Mouse (Mus musculus) lung, embryonic 14.5 days (tissue): ENCODE results near the gene Sox21. TPM values are rescaled to one million over a fixed set of nuclear protein-coding genes. Genes with fewer than 3 reads are reported as not detected.

Experiments used
- ATAC-seq: fragments of 200-750 bp; cut with Nextera tagmentation; 2 replicates; pipeline ENCODE4 v1.8.0; 2017; ENCODE audit warnings: mild to moderate bottlenecking, moderate TSS enrichment, moderate library complexity; ENCODE audit not compliant: insufficient read depth
- DNase-seq: peaks from one replicate; pipeline ENCODE4 v3.0.0-alpha.2; 2015
- H3K27ac ChIP-seq: fragments of 300-500 bp; sonication (generic); 2 replicates; pipeline ENCODE4 v1.5.1; 2014; ENCODE audit warnings: low read depth, mild to moderate bottlenecking, moderate library complexity
- H3K27me3 ChIP-seq: fragments of 300-500 bp; sonication (generic); 2 replicates; pipeline ENCODE4 v1.6.1; 2014; ENCODE audit warnings: low read length, control low read depth; ENCODE audit not compliant: insufficient read depth
- H3K36me3 ChIP-seq: fragments of 300-500 bp; sonication (generic); 2 replicates; pipeline ENCODE4 v1.6.1; 2014; ENCODE audit warnings: control low read depth; ENCODE audit not compliant: insufficient read depth
- H3K4me1 ChIP-seq: fragments of 300-500 bp; sonication (generic); 2 replicates; pipeline ENCODE4 v1.6.1; 2014; ENCODE audit warnings: antibody characterized with exemption, control low read depth; ENCODE audit not compliant: insufficient read depth
- H3K4me2 ChIP-seq: fragments of 300-500 bp; sonication (generic); 2 replicates; pipeline ENCODE4 v1.6.1; 2014; ENCODE audit warnings: mild to moderate bottlenecking
- H3K4me3 ChIP-seq: fragments of 300-500 bp; sonication (generic); 2 replicates; pipeline ENCODE4 v1.5.1; 2014; ENCODE audit warnings: low read depth, low read length
- H3K9ac ChIP-seq: fragments of 300-500 bp; sonication (generic); 2 replicates; pipeline ENCODE4 v1.6.1; 2014
- H3K9me3 ChIP-seq: fragments of 300-500 bp; sonication (generic); 2 replicates; pipeline ENCODE4 v1.6.1; 2016; ENCODE audit warnings: low read depth, low read length, control low read depth
- CTCF ChIP-seq: IDR thresholded peaks from 2 replicates; pipeline ENCODE4 v1.5.1; 2016; ENCODE audit warnings: antibody characterized with exemption, low read depth
- WGBS: fragments of 180-500 bp; shearing (Covaris S2); extraction: QIAGEN DNeasy Blood & Tissue Kit; methylation state at CpG from one replicate; pipeline ENCODE4 v1.1.7; 2014; 5-methylcytosine and 5-hydroxymethylcytosine counted together
- polyA plus RNA-seq: library from polyadenylated mRNA; unstranded; fragments of >200 nt; fragmentation: Nextera tagmentation; extraction: Ambion mirVana; gene quantifications from 2 replicates; pipeline ENCODE4 v1.2.1, GENCODE M21; 2014

Gene Sox21
- polyA plus RNA-seq, 1 experiment from 2014 or later = 1.2 TPM

DNA sequence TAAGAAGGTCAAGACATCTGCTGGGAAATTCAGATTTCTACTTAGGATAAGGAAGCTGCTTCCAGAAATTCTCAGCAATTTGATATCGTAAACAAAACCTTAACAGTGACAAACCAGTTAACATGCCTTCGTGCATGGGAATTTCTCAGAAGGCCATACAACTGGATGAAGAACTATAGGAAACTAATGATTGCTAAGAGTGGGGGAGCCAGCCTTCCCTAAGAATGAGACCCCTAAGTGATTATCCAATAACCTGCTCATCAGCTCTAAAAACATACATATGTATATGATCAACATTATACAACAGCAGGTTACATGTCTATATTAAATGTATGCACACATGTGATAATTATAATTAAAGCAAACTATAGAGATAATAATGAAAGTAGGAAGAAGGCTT lies 29.8 kb upstream of the Sox21 start, which contains the start of gene Gm9376:
Gene Gm9376 (plus strand): TSS at position 301 of the 400 bp plus-strand sequence.
- TF ChIP-seq CTCF = no peak
- ATAC-seq (no peak), DNase-seq (no peak)
- Histone ChIP-seq H3K4me1 (no peaks in the 10 kb centered on the region), H3K27me3 (no peaks in the 10 kb centered on the region), H3K36me3 (no peaks in the 10 kb centered on the region), H3K9me3 (no peaks in the 10 kb centered on the region), H3K27ac (no peak within 1 kb of the TSS), H3K4me3 (no peak within 1 kb of the TSS), H3K4me2 (no peak within 1 kb of the TSS), H3K9ac (no peak within 1 kb of the TSS)
- 71% methylated on average over 2 of the region's 2 CpGs for WGBS

DNA sequence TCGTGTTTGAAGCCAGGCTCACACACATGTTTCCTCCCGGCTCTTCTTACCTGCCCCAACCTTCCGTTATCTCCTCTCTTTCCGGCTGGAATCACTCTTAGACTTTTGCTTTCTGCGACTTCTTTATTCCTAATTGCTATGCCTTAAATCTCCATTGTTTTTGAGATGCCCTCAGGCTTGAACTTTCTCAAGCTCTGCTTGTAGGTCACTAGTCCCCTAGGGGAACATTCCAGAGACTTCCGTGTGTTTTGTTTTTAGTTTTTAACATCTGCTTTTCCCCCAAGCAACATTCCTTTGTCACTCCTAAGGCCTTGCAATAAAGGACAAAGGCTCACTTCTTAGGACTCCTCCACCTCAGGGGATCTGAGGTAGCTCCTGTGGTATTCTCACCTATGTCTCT lies 16.6 kb upstream of the Sox21 start:
- DNase-seq (no peak), ATAC-seq (no peak)
- 89% methylated on average over 6 of the region's 6 CpGs for WGBS
- no peak overlapping the region for H3K9ac ChIP-seq
- no peak overlapping the region for H3K27ac ChIP-seq
- H3K4me3 ChIP-seq = no peak overlapping the region
- no peaks in the 10 kb centered on the region for H3K9me3 ChIP-seq
- TF ChIP-seq CTCF = no peak
- H3K36me3 ChIP-seq = no peaks in the 10 kb centered on the region
- H3K27me3 ChIP-seq = no peaks in the 10 kb centered on the region
- no peak overlapping the region for H3K4me2 ChIP-seq
- no peaks in the 10 kb centered on the region for H3K4me1 ChIP-seq

DNA sequence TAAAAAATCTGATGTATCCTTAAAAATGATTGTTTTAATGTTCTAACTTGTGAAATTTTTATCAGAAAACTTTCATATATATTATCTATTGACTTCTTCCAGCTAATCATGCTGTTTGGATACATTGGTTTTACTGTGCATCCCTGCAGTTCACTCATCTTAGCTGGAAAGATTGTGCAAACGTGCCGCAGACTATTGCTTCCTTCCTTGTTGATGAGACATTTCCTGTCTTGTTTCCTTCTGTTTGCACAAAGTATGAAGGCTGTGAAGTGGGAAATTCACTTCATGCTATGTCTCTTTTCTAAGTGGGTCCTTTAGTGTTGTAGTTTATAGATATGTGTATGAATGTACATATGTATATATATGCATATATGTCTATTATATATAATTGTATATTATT lies 4.6 kb upstream of the Sox21 start:
- WGBS = 61% methylated on average over 2 of the region's 2 CpGs
- H3K27me3 ChIP-seq = peaks cover 35% of the 10 kb centered on the region
- peaks cover 11% of the 10 kb centered on the region for H3K9me3 ChIP-seq
- H3K4me3 ChIP-seq = no peak overlapping the region
- no peaks in the 10 kb centered on the region for H3K4me1 ChIP-seq
- no peak for TF ChIP-seq CTCF
- ATAC-seq = no peak
- no peak overlapping the region for H3K27ac ChIP-seq
- no peak overlapping the region for H3K9ac ChIP-seq
- no peaks in the 10 kb centered on the region for H3K36me3 ChIP-seq
- H3K4me2 ChIP-seq = no peak overlapping the region
- DNase-seq = no peak

DNA sequence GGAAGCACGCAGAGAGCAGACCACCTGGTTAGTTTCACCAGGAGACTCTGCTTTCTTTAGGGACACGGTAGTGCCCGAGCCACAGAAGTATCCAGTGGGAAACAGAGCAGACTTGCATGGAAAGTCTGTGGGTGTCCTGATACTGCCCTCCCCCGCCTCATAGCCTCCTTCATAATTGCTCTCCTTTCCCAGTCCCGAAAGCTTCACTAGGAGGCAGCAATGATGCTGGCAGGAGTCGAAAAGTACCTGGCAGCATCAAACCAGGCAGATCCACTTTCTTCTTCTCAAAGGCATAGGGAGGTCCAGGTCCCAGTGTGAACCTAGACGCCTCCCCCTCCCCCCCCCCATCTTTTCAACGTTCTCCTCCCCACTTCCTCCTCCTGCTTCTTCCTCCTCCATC lies 2.5 kb upstream of the Sox21 start:
- no peak overlapping the region for H3K4me3 ChIP-seq
- H3K36me3 ChIP-seq = no peaks in the 10 kb centered on the region
- TF ChIP-seq CTCF = no peak; the same call in 1 of the 2 replicates
- H3K27me3 ChIP-seq = peaks cover 56% of the 10 kb centered on the region
- H3K9ac ChIP-seq = no peak overlapping the region
- DNase-seq (no peak), ATAC-seq (no peak)
- 9% methylated on average over 8 of the region's 8 CpGs for WGBS
- H3K27ac ChIP-seq = no peak overlapping the region
- no peak overlapping the region for H3K4me2 ChIP-seq
- peaks cover 11% of the 10 kb centered on the region for H3K9me3 ChIP-seq
- no peaks in the 10 kb centered on the region for H3K4me1 ChIP-seq

DNA sequence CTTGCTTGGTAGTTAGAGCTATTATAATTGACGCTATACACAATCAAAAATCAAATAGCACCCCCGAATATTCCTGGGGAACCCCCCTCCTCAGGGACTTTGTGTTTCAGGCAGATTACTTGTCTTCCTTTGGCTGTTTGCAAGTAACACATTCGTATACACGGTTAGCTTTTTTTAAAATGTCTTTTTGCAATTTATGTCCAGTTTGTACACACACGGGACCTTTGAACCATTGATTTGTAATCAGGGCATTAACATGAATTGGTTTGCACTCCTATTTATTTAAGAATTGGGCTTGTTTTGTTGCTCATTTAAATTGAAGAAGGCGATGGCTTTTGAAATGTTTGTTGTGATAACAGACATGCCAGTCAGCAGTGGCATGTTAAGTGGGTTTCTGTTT lies 956 bp upstream of the Sox21 start:
- no peaks in the 10 kb centered on the region for H3K4me1 ChIP-seq
- no peak for TF ChIP-seq CTCF
- H3K4me2 ChIP-seq = peak overlapping the region; percentile 87
- DNase-seq (no peak), ATAC-seq (no peak)
- no peaks in the 10 kb centered on the region; the same call in 1 of the 2 replicates for H3K9me3 ChIP-seq
- H3K27ac ChIP-seq = no peak overlapping the region
- H3K9ac ChIP-seq = no peak overlapping the region
- H3K4me3 ChIP-seq = peak overlapping the region; percentile 51; the same call in 1 of the 2 replicates
- 7% methylated on average over 6 of the region's 6 CpGs for WGBS
- peaks cover 69% of the 10 kb centered on the region for H3K27me3 ChIP-seq
- no peaks in the 10 kb centered on the region for H3K36me3 ChIP-seq

DNA sequence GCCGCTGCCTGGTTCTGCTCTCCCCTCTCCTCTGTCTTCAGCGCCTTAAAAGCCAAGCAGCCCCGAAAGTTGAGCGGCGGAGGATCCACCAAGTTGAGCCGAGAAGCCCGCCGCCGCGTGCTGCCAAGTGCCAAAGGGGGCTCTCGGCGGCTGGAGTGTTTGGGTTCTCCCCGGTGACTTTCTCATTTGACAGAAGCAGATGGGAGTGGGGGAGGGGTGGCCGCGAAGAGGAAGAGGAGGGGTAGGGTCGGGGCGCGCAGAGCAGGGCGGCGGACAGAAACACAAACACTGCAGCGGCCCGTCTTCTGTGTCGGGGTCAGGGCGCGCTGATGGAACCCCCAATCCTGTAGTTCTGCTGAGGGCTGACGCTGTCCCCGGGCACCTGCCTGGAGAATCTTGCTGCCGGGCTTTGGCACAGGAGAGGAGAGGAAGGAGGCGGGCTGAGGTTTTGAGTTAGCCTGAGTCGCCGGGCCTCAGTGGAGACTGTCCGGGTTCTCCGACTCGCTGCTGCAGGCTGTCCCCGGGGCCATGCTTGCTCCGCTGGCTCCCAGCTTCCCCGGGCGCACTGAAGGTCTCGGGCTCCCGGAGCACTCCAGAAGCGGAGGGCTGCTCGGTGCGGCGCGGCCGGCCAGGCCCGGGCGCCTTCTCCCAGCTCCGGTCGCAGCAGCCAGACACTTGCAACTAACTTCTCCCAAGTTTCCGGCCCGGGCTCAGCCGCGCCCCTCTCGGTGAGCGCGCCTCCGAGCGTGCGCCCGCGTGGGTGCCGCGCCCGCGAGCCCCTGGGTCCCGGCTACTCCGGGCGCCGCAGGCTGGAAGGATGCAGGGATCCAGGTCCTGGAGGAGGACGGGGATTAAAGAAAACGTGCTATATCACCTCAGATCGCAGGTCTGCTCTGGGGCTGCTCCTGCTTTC lies 601 bp downstream of the Sox21 start:
- peaks cover 84% of the 10 kb centered on the region for H3K27me3 ChIP-seq
- H3K9me3 ChIP-seq = no peaks in the 10 kb centered on the region
- peak overlapping the region; percentile 36 for H3K9ac ChIP-seq
- ATAC-seq = peak; percentile 65
- peak; percentile 63 for DNase-seq
- peak overlapping the region; percentile 51 for H3K4me3 ChIP-seq
- peak overlapping the region; percentile 87 for H3K4me2 ChIP-seq
- no peaks in the 10 kb centered on the region for H3K4me1 ChIP-seq
- no peak for TF ChIP-seq CTCF
- under 1% methylated on average over 73 of the region's 73 CpGs for WGBS
- peak overlapping the region; percentile 50; the same call in 1 of the 2 replicates for H3K27ac ChIP-seq
- H3K36me3 ChIP-seq = no peaks in the 10 kb centered on the region

DNA sequence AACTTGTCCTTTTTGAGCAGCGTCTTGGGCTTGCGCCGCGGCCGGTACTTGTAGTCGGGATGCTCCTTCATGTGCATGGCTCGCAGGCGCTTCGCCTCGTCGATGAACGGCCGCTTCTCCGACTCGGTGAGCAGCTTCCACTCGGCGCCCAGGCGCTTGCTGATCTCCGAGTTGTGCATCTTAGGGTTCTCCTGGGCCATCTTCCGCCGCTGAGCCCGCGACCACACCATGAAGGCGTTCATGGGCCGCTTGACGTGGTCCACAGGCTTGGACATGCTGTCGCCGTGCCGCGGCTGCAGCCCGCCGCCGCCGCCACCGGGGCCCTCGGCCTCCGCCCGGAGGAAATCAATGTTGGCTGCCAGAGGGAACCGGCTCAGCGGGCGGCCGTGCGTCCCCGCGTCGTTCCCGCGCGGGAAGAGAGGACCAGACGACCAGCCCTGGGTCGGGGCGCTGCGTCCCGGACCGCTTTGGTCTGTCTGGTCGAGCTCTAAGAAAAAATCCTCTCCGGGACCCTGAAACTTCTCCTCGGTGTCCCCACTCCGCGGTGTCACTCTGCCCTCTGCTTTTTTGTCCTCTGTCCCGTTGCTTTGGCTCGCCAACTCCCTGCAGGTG lies 1.4 kb downstream of the Sox21 start:
- Histone ChIP-seq H3K4me3 (peak overlapping the region; percentile 51), H3K4me2 (peak overlapping the region; percentile 87), H3K36me3 (no peaks in the 10 kb centered on the region), H3K27me3 (peaks cover 92% of the 10 kb centered on the region), H3K27ac (no peak overlapping the region), H3K9me3 (no peaks in the 10 kb centered on the region), H3K4me1 (no peaks in the 10 kb centered on the region), H3K9ac (peak overlapping the region; percentile 36)
- peak; percentile 51 for DNase-seq
- TF ChIP-seq CTCF = no peak
- under 1% methylated on average over 60 of the region's 62 CpGs for WGBS
- ATAC-seq = no peak
